Mouse (Mus musculus): ENCODE data around the gene Hhatl. TPM values are rescaled to one million over a fixed set of nuclear protein-coding genes. Genes with fewer than 3 reads are reported as not detected.

Gene Hhatl
- total and polyA plus RNA-seq, 3 experiments, result not detected

- dilution Hi-C loops (cut with MboI; ENCODE audit: extremely low pct_ligation_motif_present, extremely low pct_unique_long_range_greater_than_20kb, low sequenced_read_pairs) (no loop called here), in situ Hi-C loops (cut with MboI; ENCODE audit: low pct_ligation_motif_present, low pct_unique_long_range_greater_than_20kb, low sequenced_read_pairs) (no loop called here)
Observed at GRCm38 (mm10) chr9:121761787-121762186, 30.5 kb downstream of the Hhatl start.

GRCm38 (mm10) chr9:121761091-121761665 is 31.1 kb downstream of the Hhatl start:
- Histone ChIP-seq H3K36me3 (replicated peaks in 1 of 2; ENCODE audit: control insufficient read depth in 1 of 2, insufficient read depth in 1 of 2, low read length in 1 of 2) (peaks cover 30 to 65% of the 10 kb centered on the region in 2 experiments), H3K4me1 (ENCODE audit: control insufficient read depth in 1 of 2, insufficient read depth in 2 of 2) (peaks cover 2 to 10% of the 10 kb centered on the region in 2 experiments; a peak in 2 of 4 replicates), H3K27me3 (replicated peaks) (no peaks in the 10 kb centered on the region), H3K27ac (ENCODE audit: insufficient read depth, low read depth) (no peak overlapping the region), H3K9me3 (replicated peaks; ENCODE audit: low read length) (peaks cover 27% of the 10 kb centered on the region), H3K9ac (ENCODE audit: insufficient read depth, low read depth) (no peak overlapping the region), H3K4me3 (replicated peaks in 1 of 3; ENCODE audit: low read depth in 2 of 3, low read length in 2 of 3, poor library complexity in 1 of 3) (no peak overlapping the region), H3K4me2 (ENCODE audit: insufficient read depth, low read depth, poor library complexity, severe bottlenecking) (no peak overlapping the region), H3K79me2 (replicated peaks; ENCODE audit: control insufficient read depth, extremely low read depth, insufficient read depth, poor library complexity, severe bottlenecking) (no peaks in the 10 kb centered on the region)
- dilution Hi-C loops (cut with MboI; ENCODE audit: extremely low pct_ligation_motif_present, extremely low pct_unique_long_range_greater_than_20kb, low sequenced_read_pairs) (no loop called here), in situ Hi-C loops (cut with MboI; ENCODE audit: low pct_ligation_motif_present, low pct_unique_long_range_greater_than_20kb, low sequenced_read_pairs) (no loop called here)
- TF ChIP-seq MEF2A (IDR thresholded peaks at IDR 0.05; ENCODE audit: borderline replicate concordance, low read depth, low read length) (no peak), MXI1 (IDR thresholded peaks at IDR 0.05; ENCODE audit: low read depth, low read length) (no peak), NRF1 (IDR thresholded peaks at IDR 0.05; ENCODE audit: low read depth, low read length) (no peak), UBTF (IDR thresholded peaks at IDR 0.05; ENCODE audit: low read depth, low read length) (no peak), SIN3A (IDR thresholded peaks at IDR 0.05; ENCODE audit: low read length) (no peak), PAX5 (IDR thresholded peaks at IDR 0.05; ENCODE audit: low read length) (no peak), MAX (IDR thresholded peaks at IDR 0.05; ENCODE audit: low read length) (no peak), MAZ (IDR thresholded peaks at IDR 0.05; ENCODE audit: low read depth, low read length) (no peak), NELFE (IDR thresholded peaks at IDR 0.05; ENCODE audit: low read depth, low read length) (no peak), SMC3 (IDR thresholded peaks at IDR 0.05; ENCODE audit: low read depth, low read length) (no peak), JUN (IDR thresholded peaks at IDR 0.05; ENCODE audit: insufficient read depth, low read depth, low read length) (no peak), ZMIZ1 (IDR thresholded peaks at IDR 0.05; ENCODE audit: low read depth, low read length) (no peak), MAFK (IDR thresholded peaks at IDR 0.05; ENCODE audit: insufficient replicate concordance, low read length) (no peak), E2F4 (IDR thresholded peaks at IDR 0.05; ENCODE audit: insufficient replicate concordance, low read depth, low read length) (no peak), MYC (IDR thresholded peaks at IDR 0.05; ENCODE audit: low read depth, low read length) (no peak), GABPA (IDR thresholded peaks at IDR 0.05; ENCODE audit: insufficient replicate concordance, low read depth, low read length) (no peak), ZNF384 (IDR thresholded peaks at IDR 0.05; ENCODE audit: low read depth, low read length) (no peak), RAD21 (IDR thresholded peaks at IDR 0.05; ENCODE audit: low read depth, low read length) (no peak)
- DNase-seq (ENCODE audit: extremely low read depth), result no peak

More at GRCm38 (mm10) chr9:121761787-121762186, 30.5 kb downstream of the Hhatl start:
- peaks cover 27% of the 10 kb centered on the region for H3K9me3 ChIP-seq (replicated peaks; ENCODE audit: low read length)
- DNase-seq (ENCODE audit: extremely low read depth), result no peak
- H3K79me2 ChIP-seq (replicated peaks; ENCODE audit: control insufficient read depth, extremely low read depth, insufficient read depth, poor library complexity, severe bottlenecking), result no peaks in the 10 kb centered on the region
- H3K27ac ChIP-seq (ENCODE audit: insufficient read depth, low read depth), result no peak overlapping the region
- H3K4me2 ChIP-seq (ENCODE audit: insufficient read depth, low read depth, poor library complexity, severe bottlenecking), result no peak overlapping the region
- H3K4me1 ChIP-seq (ENCODE audit: control insufficient read depth in 1 of 2, insufficient read depth in 2 of 2), result peaks cover 2 to 10% of the 10 kb centered on the region in 2 experiments; a peak in 2 of 4 replicates
- TF ChIP-seq ZNF384 (IDR thresholded peaks at IDR 0.05; ENCODE audit: low read depth, low read length) (no peak), MEF2A (IDR thresholded peaks at IDR 0.05; ENCODE audit: borderline replicate concordance, low read depth, low read length) (no peak), TCF12 (IDR thresholded peaks at IDR 0.05; ENCODE audit: low read depth, low read length) (no peak), ZKSCAN1 (IDR thresholded peaks at IDR 0.05; ENCODE audit: borderline replicate concordance, low read depth, low read length) (no peak), ZMIZ1 (IDR thresholded peaks at IDR 0.05; ENCODE audit: low read depth, low read length) (no peak), CHD2 (IDR thresholded peaks at IDR 0.05; ENCODE audit: low read length) (no peak), UBTF (IDR thresholded peaks at IDR 0.05; ENCODE audit: low read depth, low read length) (no peak), ZC3H11A (IDR thresholded peaks at IDR 0.05; ENCODE audit: low read depth, low read length) (no peak), EP300 (IDR thresholded peaks at IDR 0.05; ENCODE audit: low read length) (no peak), RAD21 (IDR thresholded peaks at IDR 0.05; ENCODE audit: low read depth, low read length) (no peak), MAZ (IDR thresholded peaks at IDR 0.05; ENCODE audit: low read depth, low read length) (no peak), RCOR1 (conservative IDR thresholded peaks at IDR 0.05; ENCODE audit: low read depth, low read length) (no peak), JUN (IDR thresholded peaks at IDR 0.05; ENCODE audit: insufficient read depth, low read depth, low read length) (no peak), POLR2A (IDR thresholded peaks at IDR 0.05; ENCODE audit: low read depth, low read length) (no peak), NELFE (IDR thresholded peaks at IDR 0.05; ENCODE audit: low read depth, low read length) (no peak), SMC3 (IDR thresholded peaks at IDR 0.05; ENCODE audit: low read depth, low read length) (no peak)
- H3K9ac ChIP-seq (ENCODE audit: insufficient read depth, low read depth), result no peak overlapping the region
- peaks cover 27 to 63% of the 10 kb centered on the region in 2 experiments for H3K36me3 ChIP-seq (replicated peaks in 1 of 2; ENCODE audit: control insufficient read depth in 1 of 2, insufficient read depth in 1 of 2, low read length in 1 of 2)
- no peaks in the 10 kb centered on the region for H3K27me3 ChIP-seq (replicated peaks)
- H3K4me3 ChIP-seq (replicated peaks in 1 of 3; ENCODE audit: low read depth in 2 of 3, low read length in 2 of 3, poor library complexity in 1 of 3), result no peak overlapping the region
